Mouse (Mus musculus) bone marrow, adult 2 months (tissue): Measurements from ENCODE around the gene Tmem263.

Source experiments
- CTCF ChIP-seq: fragments of 200-500 bp; IDR thresholded peaks from 2 replicates; pipeline ENCODE4 v1.5.1; 2011; ENCODE audit warnings: low read length, control low read depth; ENCODE audit not compliant: control insufficient read depth, insufficient read depth
- POLR2A ChIP-seq: fragments of 200-500 bp; IDR thresholded peaks from 2 replicates; pipeline ENCODE4 v1.6.1; 2011; ENCODE audit warnings: low read depth, mild to moderate bottlenecking, control low read depth, low read length, borderline replicate concordance; ENCODE audit not compliant: control insufficient read depth

DNA sequence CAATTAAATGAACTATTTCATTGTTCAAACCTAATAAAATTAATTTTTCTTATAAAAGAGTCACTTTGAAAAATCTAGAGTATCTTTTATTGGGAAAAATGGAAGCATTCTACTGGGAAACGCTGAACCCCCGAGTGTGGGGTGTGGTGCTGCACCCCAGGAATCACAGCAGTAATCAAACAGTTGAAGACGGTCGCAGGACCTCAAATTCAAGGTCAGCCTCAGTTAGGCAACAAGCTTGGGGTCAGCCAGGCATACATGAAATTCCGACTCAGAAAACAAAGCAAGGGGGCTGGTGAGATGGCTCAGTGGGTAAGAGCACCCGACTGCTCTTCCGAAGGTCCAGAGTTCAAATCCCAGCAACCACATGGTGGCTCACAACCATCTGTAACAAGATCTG lies 55.0 kb downstream of the Tmem263 start:
- TF ChIP-seq POLR2A (no peak), CTCF (no peak)
